Mouse (Mus musculus) adrenal gland, adult 2 months (tissue): ENCODE results near the gene P2ry14. TPM values are rescaled to one million over a fixed set of nuclear protein-coding genes. Genes with fewer than 3 reads are reported as not detected.

ENCODE experiments used
- DNase-seq: peaks from one replicate; pipeline ENCODE4 v3.0.0; 2021
- long read RNA-seq: library from polyadenylated mRNA; stranded (forward); transcript quantifications from one replicate; pipeline ENCODE4 v2.0.0, GENCODE M21; 2021
- polyA plus RNA-seq: library from polyadenylated mRNA; depleted of rRNA; stranded (reverse); fragments of >200 nt; gene quantifications from 2 replicates; pipeline ENCODE4 v1.2.3, GENCODE M21; 2012; rRNA removed
- total RNA-seq, 2 experiments: library from RNA; stranded (reverse); gene quantifications; 2 replicates each; pipeline ENCODE4 v1.2.3; 2021

The P2ry14 gene
- total RNA-seq (10 to 100 TPM; 13.7 to 26.7 TPM), polyA plus RNA-seq (2.5 and 3.6 TPM in 2 replicates)
- long read RNA-seq, transcript P2ry14-202 (2 exons, 1,795 nt), result major isoform, 7 of 12 reads
- long read RNA-seq, partial matches to known transcripts, result 1 of 12 reads
- long read RNA-seq, other reads (novel, unspliced or antisense), result 1 of 12 reads

GRCm38 (mm10) chr3:59153424-59153823 is at the start of gene P2ry14:
P2ry14 (minus strand) TSS chr3:59153618.
- peak; percentile 69 for DNase-seq

- no peak for DNase-seq
Measured at GRCm38 (mm10) chr3:59197329-59197948, 44.0 kb upstream of the P2ry14 start.

DNA sequence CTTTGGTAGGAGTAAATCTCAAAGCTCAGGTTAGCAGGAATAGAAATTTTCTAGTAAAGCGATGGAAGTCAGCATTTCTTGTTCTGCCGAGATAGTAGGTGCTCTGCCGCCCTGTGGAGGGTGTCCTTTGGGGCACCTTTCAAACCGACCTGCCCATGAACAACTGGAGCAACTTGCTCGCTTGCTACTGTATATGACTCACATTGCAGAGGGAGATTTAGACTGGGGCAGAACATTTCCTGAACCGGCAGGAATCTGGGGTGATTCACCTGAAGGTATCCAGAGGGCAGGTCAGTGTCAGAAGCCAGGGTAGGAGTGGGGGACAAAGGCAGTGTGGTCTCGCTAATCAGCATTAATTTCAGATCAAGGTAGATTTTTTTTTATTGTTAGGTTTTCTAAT is 41.5 kb upstream of the P2ry14 start, which contains the start of gene Gpr87:
Gene Gpr87 (minus strand): TSS at position 167 of the 400 bp plus-strand sequence.
- DNase-seq, result no peak

GRCm38 (mm10) chr3:59194099-59194498 is 40.7 kb upstream of the P2ry14 start:
- no peak for DNase-seq

DNA sequence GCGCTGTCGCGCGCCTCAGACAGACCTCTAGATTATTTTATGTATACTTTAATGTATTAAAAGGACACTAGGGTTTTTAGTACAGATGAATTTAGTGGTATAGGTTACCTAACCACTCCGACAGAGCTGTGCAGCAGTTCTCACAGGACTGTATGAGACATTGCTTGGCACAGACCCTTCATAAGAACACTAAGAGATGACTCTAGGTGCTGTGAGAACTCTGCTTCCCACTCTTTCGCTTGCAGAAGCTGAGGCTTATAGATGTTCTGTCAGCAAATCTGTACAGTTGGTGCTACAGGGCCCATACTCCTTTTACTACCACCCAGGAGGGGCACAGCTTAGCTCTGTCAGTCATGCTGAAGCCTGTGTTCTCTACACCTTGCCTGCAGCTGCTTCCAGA is 38.3 kb upstream of the P2ry14 start:
- DNase-seq, result no peak

GRCm38 (mm10) chr3:59187336-59187735 is 33.9 kb upstream of the P2ry14 start:
- DNase-seq, result no peak

DNA sequence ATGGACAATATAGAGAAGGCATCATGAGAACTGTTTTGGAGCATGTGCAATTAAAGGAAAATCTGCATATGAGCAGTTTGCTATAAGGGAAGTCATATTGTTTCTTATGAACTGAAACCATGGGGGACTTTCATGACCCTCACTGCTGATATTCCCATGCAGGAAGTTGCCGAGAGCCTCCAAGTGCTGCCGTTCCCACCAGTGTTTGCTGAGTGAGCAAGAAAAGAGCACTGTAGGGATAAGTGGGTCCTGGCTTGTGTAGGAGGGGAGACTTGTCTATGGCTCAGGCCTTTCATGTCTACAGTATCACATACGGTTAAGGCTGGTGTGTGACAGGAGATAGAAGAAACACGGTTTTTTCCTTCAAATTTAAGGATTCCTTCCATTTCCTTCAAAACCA is 32.2 kb upstream of the P2ry14 start:
- no peak for DNase-seq

GRCm38 (mm10) chr3:59182129-59182528 is 28.7 kb upstream of the P2ry14 start:
- DNase-seq, result no peak

DNA sequence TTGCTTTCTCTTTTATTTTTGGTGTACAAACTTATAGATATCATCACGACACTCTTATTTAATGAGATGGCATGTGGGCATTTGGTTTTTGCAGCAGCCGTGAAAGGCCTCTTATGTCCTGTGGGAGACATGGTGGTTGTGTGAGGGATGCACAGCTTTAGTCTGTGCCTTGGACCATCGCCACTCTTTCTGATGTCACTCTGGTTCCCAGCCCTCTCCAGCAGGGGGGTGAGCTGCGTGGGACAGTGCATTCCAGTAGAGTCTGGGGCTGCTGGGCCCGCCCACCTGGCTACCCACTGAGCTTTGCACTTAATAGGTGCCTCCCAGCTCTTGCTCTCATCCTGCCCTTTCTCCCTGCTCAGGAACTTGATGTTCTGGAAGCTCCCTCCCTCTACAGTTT is 27.7 kb upstream of the P2ry14 start:
- no peak for DNase-seq

- DNase-seq, result no peak
Measured at GRCm38 (mm10) chr3:59176871-59177270, 23.5 kb upstream of the P2ry14 start.

DNA sequence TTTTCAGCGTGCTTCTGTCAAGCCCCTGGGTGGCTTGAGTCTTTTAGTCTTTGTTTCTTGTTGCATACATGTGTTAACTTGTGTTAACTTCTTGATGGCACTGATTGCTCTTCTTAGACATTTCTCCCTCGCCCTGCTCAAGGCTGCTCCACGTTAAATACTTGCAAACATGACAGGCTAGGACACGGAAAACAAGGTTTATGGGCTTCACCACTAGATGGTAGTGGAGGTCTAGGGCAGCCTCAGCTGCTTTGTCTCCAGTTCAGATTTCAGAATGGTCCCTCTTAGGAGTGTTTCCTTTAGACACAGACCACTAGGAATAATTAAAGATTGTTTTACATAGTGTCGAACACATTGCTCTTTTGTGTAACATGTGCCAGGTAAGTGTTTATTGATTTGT is 21.8 kb upstream of the P2ry14 start:
- DNase-seq, result peak; percentile 63

DNA sequence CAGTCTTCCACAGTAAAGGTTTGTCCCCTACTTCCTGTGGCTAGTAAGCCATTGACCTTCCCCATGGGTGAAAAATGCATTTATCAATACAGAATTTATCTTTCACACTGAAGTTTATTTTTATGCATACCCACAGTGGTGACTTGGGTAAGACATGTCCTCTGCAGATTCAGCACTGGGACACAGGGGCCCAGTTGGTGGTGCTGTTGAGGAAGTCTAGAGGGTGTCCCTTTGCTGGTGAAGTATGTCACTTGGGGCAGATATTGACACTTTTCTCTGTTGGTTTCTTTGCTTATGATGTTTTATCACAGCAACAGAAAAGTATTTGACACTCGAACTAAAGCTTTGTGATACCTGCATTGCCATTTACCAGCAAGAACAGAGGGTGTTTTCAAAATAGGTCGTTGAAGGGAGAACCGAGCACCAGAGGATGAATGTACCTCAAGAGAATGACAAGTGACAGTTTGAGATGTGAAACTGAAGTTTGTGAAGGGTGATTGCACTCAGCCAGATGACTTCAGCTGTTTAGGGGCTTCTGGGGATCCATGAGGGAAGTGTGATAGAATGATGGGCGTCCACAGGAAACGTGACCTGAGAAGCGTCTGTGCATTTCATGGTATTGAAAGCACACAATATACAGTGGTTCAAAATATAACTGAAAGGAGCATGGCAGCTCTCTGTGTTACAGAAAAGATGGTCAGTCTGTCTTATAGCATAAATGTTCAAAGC is 21.2 kb upstream of the P2ry14 start:
- DNase-seq, result no peak

DNA sequence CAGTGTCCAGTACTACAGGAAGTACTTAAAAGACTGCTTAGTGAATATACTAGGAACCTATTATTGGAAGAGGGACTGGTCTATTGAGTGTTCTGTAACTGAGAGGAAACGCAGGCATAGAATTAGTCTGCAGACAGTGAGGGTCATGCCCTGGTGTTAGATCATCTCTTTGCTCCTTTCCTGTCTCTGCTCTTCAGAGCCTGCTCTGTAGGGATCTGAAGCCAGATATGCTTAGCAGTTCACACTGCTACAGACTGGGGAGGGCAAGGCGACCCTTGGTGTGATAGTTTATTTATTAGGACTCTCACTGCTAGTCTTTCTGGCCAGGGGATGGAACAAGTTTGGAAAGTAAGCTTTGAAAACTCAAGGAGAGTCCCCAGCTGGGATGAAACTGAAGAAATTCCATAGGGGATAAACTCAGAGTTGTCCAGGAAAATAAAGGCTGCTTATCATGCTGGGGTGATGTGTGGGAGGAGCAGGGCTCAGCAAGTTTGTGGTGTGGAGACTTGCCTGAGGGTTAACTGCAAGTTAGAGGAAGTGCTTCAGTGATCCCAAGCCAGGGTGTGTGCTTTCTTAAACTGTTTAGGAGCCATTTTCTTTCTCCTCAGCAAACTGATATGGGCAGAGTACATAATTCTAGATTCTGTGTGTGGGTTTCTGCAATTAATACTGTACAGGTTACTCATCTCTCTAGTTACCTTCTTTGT is 16.7 kb upstream of the P2ry14 start:
- no peak for DNase-seq

GRCm38 (mm10) chr3:59169215-59169614 is 15.8 kb upstream of the P2ry14 start:
- no peak for DNase-seq

- DNase-seq, result no peak
Measured at GRCm38 (mm10) chr3:59168476-59168875, 15.1 kb upstream of the P2ry14 start.

DNA sequence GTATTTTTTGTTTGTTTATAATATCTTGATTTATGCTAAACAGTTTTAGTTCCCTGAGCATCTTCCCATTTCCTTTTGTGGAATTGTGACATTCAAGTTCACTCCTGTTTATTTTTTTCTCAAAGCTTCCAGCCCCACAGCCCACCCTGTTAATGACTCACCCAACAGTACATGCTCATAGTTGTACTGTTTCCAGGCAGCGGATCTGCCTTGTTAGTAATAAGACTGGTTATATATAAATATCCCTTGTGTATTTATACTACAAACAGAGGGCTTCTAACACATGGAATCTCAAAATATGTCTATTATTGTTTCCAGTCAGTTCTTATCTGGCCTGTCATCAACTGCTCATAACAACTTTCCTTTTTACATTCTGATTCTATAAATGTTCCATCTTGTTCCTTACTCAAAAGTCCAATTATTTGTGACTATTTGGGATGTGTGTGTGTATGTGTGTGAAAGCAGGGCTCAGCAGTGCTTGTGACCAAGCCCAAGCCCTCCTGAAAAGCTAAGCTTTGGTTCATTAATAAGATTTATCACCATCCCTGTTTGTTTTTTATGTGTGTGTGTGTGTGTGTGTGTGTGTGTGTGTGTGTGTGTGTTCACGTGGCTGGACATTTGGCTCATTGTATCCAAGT is 14.1 kb upstream of the P2ry14 start:
- DNase-seq, result no peak

- DNase-seq, result no peak
Measured at GRCm38 (mm10) chr3:59160465-59160864, 7.0 kb upstream of the P2ry14 start.

GRCm38 (mm10) chr3:59157048-59157447 is 3.6 kb upstream of the P2ry14 start:
- DNase-seq, result no peak

GRCm38 (mm10) chr3:59155404-59155803 is 2.0 kb upstream of the P2ry14 start:
- no peak for DNase-seq

- DNase-seq, result no peak
Measured at GRCm38 (mm10) chr3:59154888-59155287, 1.5 kb upstream of the P2ry14 start.

- no peak for DNase-seq
Measured at GRCm38 (mm10) chr3:59150624-59151023, 2.8 kb downstream of the P2ry14 start.

GRCm38 (mm10) chr3:59149646-59150045 is 3.8 kb downstream of the P2ry14 start:
- DNase-seq, result no peak
